Mouse (Mus musculus): Measurements from ENCODE around the gene Esr1. TPM values are rescaled to one million over a fixed set of nuclear protein-coding genes. Genes with fewer than 3 reads are reported as not detected.

Gene Esr1
- polyA plus RNA-seq, 1 experiment from 2014 or later = 0.47 TPM

GRCm38 (mm10) chr10:4885506-4885905 is 274.1 kb downstream of the Esr1 start:
- no peak for ATAC-seq (ENCODE audit: low read depth)
- no peak overlapping the region for H3K4me2 ChIP-seq (ENCODE audit: low read depth, low read length)
- H3K4me1 ChIP-seq (ENCODE audit: control insufficient read depth, low read depth, low read length) = no peaks in the 10 kb centered on the region
- H3K27me3 ChIP-seq (ENCODE audit: control insufficient read depth, insufficient read depth, low read depth, low read length) = no peaks in the 10 kb centered on the region
- H3K27ac ChIP-seq (ENCODE audit: low read length) = no peak overlapping the region
- WGBS (ENCODE audit: insufficient replicate concordance) = 55% methylated on average over 3 of the region's 3 CpGs
- no peak overlapping the region for H3K4me3 ChIP-seq (ENCODE audit: low read depth, low read length)
- no peaks in the 10 kb centered on the region for H3K9me3 ChIP-seq (replicated peaks; ENCODE audit: control insufficient read depth, low read length)
- no peak overlapping the region for H3K9ac ChIP-seq (ENCODE audit: low read depth, low read length)
- H3K36me3 ChIP-seq (ENCODE audit: control insufficient read depth, insufficient read depth) = no peaks in the 10 kb centered on the region

GRCm38 (mm10) chr10:4885961-4886360 is 274.6 kb downstream of the Esr1 start:
- H3K36me3 ChIP-seq (ENCODE audit: control insufficient read depth, insufficient read depth) = no peaks in the 10 kb centered on the region
- H3K4me1 ChIP-seq (ENCODE audit: control insufficient read depth, low read depth, low read length) = no peaks in the 10 kb centered on the region
- no peak for ATAC-seq (ENCODE audit: low read depth)
- no peak overlapping the region for H3K4me3 ChIP-seq (ENCODE audit: low read depth, low read length)
- H3K27ac ChIP-seq (ENCODE audit: low read length) = no peak overlapping the region
- no peak overlapping the region for H3K9ac ChIP-seq (ENCODE audit: low read depth, low read length)
- H3K4me2 ChIP-seq (ENCODE audit: low read depth, low read length) = no peak overlapping the region
- WGBS (ENCODE audit: insufficient replicate concordance) = 65% methylated on average over 8 of the region's 8 CpGs
- no peaks in the 10 kb centered on the region for H3K9me3 ChIP-seq (replicated peaks; ENCODE audit: control insufficient read depth, low read length)
- no peaks in the 10 kb centered on the region for H3K27me3 ChIP-seq (ENCODE audit: control insufficient read depth, insufficient read depth, low read depth, low read length)

DNA sequence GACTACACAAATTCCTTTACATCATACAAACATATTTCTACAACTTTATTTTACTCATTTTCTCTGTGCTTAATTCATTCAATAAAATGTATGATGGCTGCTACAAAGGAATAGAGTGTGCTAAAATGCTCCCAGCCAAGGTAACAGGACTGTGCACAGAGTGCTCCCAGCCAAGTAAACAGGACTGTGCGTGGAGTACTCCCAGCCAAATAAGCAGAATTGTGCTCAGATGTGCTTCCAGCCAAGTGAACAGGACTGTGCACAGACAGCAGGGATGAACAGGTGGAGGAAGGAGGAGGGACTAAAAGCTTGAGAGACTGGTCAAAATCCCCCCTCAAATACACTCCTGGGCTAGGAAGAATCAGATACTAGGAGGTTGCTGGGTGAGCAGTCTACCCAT is 282.1 kb downstream of the Esr1 start:
- ATAC-seq (ENCODE audit: low read depth) = no peak
- Histone ChIP-seq H3K9ac (ENCODE audit: low read depth, low read length) (no peak overlapping the region), H3K4me3 (ENCODE audit: low read depth, low read length) (no peak overlapping the region), H3K9me3 (replicated peaks; ENCODE audit: control insufficient read depth, low read length) (no peaks in the 10 kb centered on the region), H3K36me3 (ENCODE audit: control insufficient read depth, insufficient read depth) (no peaks in the 10 kb centered on the region), H3K27ac (ENCODE audit: low read length) (no peak overlapping the region), H3K4me2 (ENCODE audit: low read depth, low read length) (no peak overlapping the region), H3K4me1 (ENCODE audit: control insufficient read depth, low read depth, low read length) (no peaks in the 10 kb centered on the region), H3K27me3 (ENCODE audit: control insufficient read depth, insufficient read depth, low read depth, low read length) (no peaks in the 10 kb centered on the region)
- 39% methylated on average over 1 of the region's 1 CpGs for WGBS (ENCODE audit: insufficient replicate concordance)

DNA sequence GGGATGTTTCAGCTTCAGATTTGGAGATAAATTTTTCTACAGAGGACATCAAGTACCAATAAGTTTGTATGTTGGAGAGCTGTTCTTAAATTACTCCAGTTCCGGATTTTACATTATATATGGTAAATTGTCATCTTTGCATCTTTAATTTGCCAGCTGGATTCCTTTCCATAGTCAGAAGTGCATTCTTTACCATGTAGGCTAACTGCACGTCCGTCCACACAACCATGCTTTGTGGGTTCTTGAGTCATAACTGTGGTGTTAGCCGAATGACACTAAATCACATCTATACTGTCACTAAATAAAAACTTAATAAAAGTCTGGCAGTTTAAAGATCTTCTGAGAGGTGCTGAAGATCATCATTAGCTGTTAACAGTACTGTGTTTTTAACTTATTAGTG is 286.4 kb downstream of the Esr1 start:
- Histone ChIP-seq H3K9ac (ENCODE audit: low read depth, low read length) (no peak overlapping the region), H3K4me1 (ENCODE audit: control insufficient read depth, low read depth, low read length) (no peaks in the 10 kb centered on the region), H3K4me2 (ENCODE audit: low read depth, low read length) (no peak overlapping the region), H3K27ac (ENCODE audit: low read length) (no peak overlapping the region), H3K36me3 (ENCODE audit: control insufficient read depth, insufficient read depth) (no peaks in the 10 kb centered on the region), H3K9me3 (replicated peaks; ENCODE audit: control insufficient read depth, low read length) (no peaks in the 10 kb centered on the region), H3K27me3 (ENCODE audit: control insufficient read depth, insufficient read depth, low read depth, low read length) (no peaks in the 10 kb centered on the region), H3K4me3 (ENCODE audit: low read depth, low read length) (no peak overlapping the region)
- no peak for ATAC-seq (ENCODE audit: low read depth)
- WGBS (ENCODE audit: insufficient replicate concordance) = 56% methylated on average over 4 of the region's 4 CpGs

DNA sequence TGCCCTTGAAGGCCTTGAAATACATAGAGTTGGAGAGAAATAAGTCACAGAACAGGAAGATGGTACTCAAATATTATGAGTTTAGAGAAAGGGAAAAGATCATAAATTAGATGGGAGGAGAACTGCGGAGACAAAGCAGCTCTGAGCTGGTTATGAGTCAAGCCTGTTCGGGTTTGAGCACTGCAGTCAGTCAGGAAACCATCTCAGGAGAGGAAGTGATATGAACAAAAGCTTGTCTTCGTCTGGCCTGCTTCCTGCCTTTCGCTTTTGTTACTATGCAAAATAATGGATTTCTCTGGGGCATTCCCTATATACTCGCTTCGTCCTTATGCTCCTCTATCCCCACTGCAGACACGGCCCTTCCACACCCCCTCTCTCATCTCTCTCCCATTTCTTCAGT is 288.9 kb downstream of the Esr1 start:
- Histone ChIP-seq H3K9me3 (replicated peaks; ENCODE audit: control insufficient read depth, low read length) (no peaks in the 10 kb centered on the region), H3K36me3 (ENCODE audit: control insufficient read depth, insufficient read depth) (no peaks in the 10 kb centered on the region), H3K4me2 (ENCODE audit: low read depth, low read length) (no peak overlapping the region), H3K4me3 (ENCODE audit: low read depth, low read length) (no peak overlapping the region), H3K4me1 (ENCODE audit: control insufficient read depth, low read depth, low read length) (no peaks in the 10 kb centered on the region), H3K9ac (ENCODE audit: low read depth, low read length) (no peak overlapping the region), H3K27ac (ENCODE audit: low read length) (no peak overlapping the region), H3K27me3 (ENCODE audit: control insufficient read depth, insufficient read depth, low read depth, low read length) (no peaks in the 10 kb centered on the region)
- 27% methylated on average over 7 of the region's 7 CpGs for WGBS (ENCODE audit: insufficient replicate concordance)
- no peak for ATAC-seq (ENCODE audit: low read depth)

GRCm38 (mm10) chr10:4909271-4909670 is 297.9 kb downstream of the Esr1 start:
- no peaks in the 10 kb centered on the region for H3K36me3 ChIP-seq (ENCODE audit: control insufficient read depth, insufficient read depth)
- 21% methylated on average over 2 of the region's 2 CpGs for WGBS (ENCODE audit: insufficient replicate concordance)
- H3K4me3 ChIP-seq (ENCODE audit: low read depth, low read length) = no peak overlapping the region
- no peak overlapping the region for H3K9ac ChIP-seq (ENCODE audit: low read depth, low read length)
- no peak overlapping the region for H3K4me2 ChIP-seq (ENCODE audit: low read depth, low read length)
- H3K27me3 ChIP-seq (ENCODE audit: control insufficient read depth, insufficient read depth, low read depth, low read length) = no peaks in the 10 kb centered on the region
- H3K9me3 ChIP-seq (replicated peaks; ENCODE audit: control insufficient read depth, low read length) = no peaks in the 10 kb centered on the region
- H3K4me1 ChIP-seq (ENCODE audit: control insufficient read depth, low read depth, low read length) = no peaks in the 10 kb centered on the region
- no peak overlapping the region for H3K27ac ChIP-seq (ENCODE audit: low read length)
- ATAC-seq (ENCODE audit: low read depth) = no peak

- Histone ChIP-seq H3K27ac (ENCODE audit: low read length) (no peak overlapping the region), H3K4me3 (ENCODE audit: low read depth, low read length) (no peak overlapping the region), H3K4me1 (ENCODE audit: control insufficient read depth, low read depth, low read length) (no peaks in the 10 kb centered on the region), H3K36me3 (ENCODE audit: control insufficient read depth, insufficient read depth) (no peaks in the 10 kb centered on the region), H3K27me3 (ENCODE audit: control insufficient read depth, insufficient read depth, low read depth, low read length) (no peaks in the 10 kb centered on the region), H3K4me2 (ENCODE audit: low read depth, low read length) (no peak overlapping the region), H3K9ac (ENCODE audit: low read depth, low read length) (no peak overlapping the region), H3K9me3 (replicated peaks; ENCODE audit: control insufficient read depth, low read length) (no peaks in the 10 kb centered on the region)
- WGBS (ENCODE audit: insufficient replicate concordance) = 31% methylated on average over 4 of the region's 4 CpGs
- ATAC-seq (ENCODE audit: low read depth) = no peak
These were observed 299.1 kb downstream of the Esr1 start for GRCm38 (mm10) chr10:4910451-4910850.

DNA sequence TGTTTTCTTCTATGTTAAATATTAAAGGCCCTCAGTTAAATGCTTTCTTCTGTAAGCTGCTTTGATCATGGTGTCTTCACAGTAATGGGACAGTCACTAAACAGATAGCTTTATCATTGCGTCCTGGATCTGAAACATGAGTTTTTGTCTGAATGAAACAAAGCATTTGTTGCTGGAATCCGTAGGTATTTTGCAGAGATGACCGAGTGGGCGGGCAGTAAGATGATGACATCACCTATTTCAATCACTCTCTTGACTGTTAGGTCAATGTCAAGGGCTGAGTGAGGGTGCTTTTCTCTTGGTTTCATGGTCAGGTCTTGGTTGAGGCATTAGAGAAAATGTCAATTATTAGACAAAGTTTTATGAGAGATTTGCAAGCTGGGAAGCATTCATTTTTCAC is 307.7 kb downstream of the Esr1 start:
- 72% methylated on average over 4 of the region's 4 CpGs for WGBS (ENCODE audit: insufficient replicate concordance)
- no peak overlapping the region for H3K9ac ChIP-seq (ENCODE audit: low read depth, low read length)

DNA sequence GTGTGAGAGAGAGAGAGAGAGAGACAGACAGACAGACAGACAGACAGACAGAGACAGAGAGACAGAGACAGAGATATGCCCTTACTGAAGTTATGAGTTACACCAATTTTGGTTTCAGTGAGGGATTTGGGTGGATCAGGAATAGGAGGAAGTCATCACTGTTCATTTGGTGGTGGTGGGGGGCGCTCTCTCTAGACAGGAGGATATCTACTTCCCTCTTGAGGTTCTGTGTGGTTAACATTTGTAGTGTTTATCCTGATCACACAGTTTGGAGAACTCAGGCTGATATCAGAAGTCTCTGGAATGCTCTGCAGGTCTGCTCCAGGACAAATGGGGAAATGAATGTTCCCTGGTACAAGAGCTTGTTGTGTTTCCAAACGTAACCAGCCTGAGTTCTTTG is 312.2 kb downstream of the Esr1 start:
- no peaks in the 10 kb centered on the region for H3K9me3 ChIP-seq (replicated peaks; ENCODE audit: control insufficient read depth, low read length)
- H3K4me1 ChIP-seq (ENCODE audit: control insufficient read depth, low read depth, low read length) = no peaks in the 10 kb centered on the region
- H3K27me3 ChIP-seq (ENCODE audit: control insufficient read depth, insufficient read depth, low read depth, low read length) = no peaks in the 10 kb centered on the region
- H3K9ac ChIP-seq (ENCODE audit: low read depth, low read length) = no peak overlapping the region
- WGBS (ENCODE audit: insufficient replicate concordance) = 38% methylated on average over 2 of the region's 2 CpGs
- ATAC-seq (ENCODE audit: low read depth) = no peak
- H3K4me2 ChIP-seq (ENCODE audit: low read depth, low read length) = no peak overlapping the region
- H3K27ac ChIP-seq (ENCODE audit: low read length) = no peak overlapping the region
- H3K36me3 ChIP-seq (ENCODE audit: control insufficient read depth, insufficient read depth) = no peaks in the 10 kb centered on the region
- H3K4me3 ChIP-seq (ENCODE audit: low read depth, low read length) = no peak overlapping the region

More for the DNA sequence above, 307.7 kb downstream of the Esr1 start:
- Histone ChIP-seq H3K9me3 (replicated peaks; ENCODE audit: control insufficient read depth, low read length) (no peaks in the 10 kb centered on the region), H3K4me1 (ENCODE audit: control insufficient read depth, low read depth, low read length) (no peaks in the 10 kb centered on the region), H3K27ac (ENCODE audit: low read length) (no peak overlapping the region), H3K27me3 (ENCODE audit: control insufficient read depth, insufficient read depth, low read depth, low read length) (no peaks in the 10 kb centered on the region), H3K36me3 (ENCODE audit: control insufficient read depth, insufficient read depth) (no peaks in the 10 kb centered on the region), H3K4me2 (ENCODE audit: low read depth, low read length) (no peak overlapping the region), H3K4me3 (ENCODE audit: low read depth, low read length) (no peak overlapping the region)
- ATAC-seq (ENCODE audit: low read depth) = no peak

- ATAC-seq (ENCODE audit: low read depth) = no peak
- no peaks in the 10 kb centered on the region for H3K4me1 ChIP-seq (ENCODE audit: control insufficient read depth, low read depth, low read length)
- H3K27ac ChIP-seq (ENCODE audit: low read length) = no peak overlapping the region
- no peaks in the 10 kb centered on the region for H3K27me3 ChIP-seq (ENCODE audit: control insufficient read depth, insufficient read depth, low read depth, low read length)
- H3K9ac ChIP-seq (ENCODE audit: low read depth, low read length) = no peak overlapping the region
- WGBS (ENCODE audit: insufficient replicate concordance) = 67% methylated on average over 2 of the region's 2 CpGs
- no peak overlapping the region for H3K4me2 ChIP-seq (ENCODE audit: low read depth, low read length)
- no peak overlapping the region for H3K4me3 ChIP-seq (ENCODE audit: low read depth, low read length)
- H3K36me3 ChIP-seq (ENCODE audit: control insufficient read depth, insufficient read depth) = no peaks in the 10 kb centered on the region
- H3K9me3 ChIP-seq (replicated peaks; ENCODE audit: control insufficient read depth, low read length) = no peaks in the 10 kb centered on the region
These were observed 313.0 kb downstream of the Esr1 start for GRCm38 (mm10) chr10:4924391-4924790.
